Mouse (Mus musculus) CD4-positive naive resting alpha-beta T cell, adult 76 days (primary cell): ENCODE results near the gene Anpep. TPM values are rescaled to one million over a fixed set of nuclear protein-coding genes. Genes with fewer than 3 reads are reported as not detected.

Experiments
- total RNA-seq: library from RNA; stranded (reverse); gene quantifications from one replicate; pipeline ENCODE4 v1.2.4, GENCODE M21; 2023

Anpep gene
- 1.9 TPM for total RNA-seq

DNA sequence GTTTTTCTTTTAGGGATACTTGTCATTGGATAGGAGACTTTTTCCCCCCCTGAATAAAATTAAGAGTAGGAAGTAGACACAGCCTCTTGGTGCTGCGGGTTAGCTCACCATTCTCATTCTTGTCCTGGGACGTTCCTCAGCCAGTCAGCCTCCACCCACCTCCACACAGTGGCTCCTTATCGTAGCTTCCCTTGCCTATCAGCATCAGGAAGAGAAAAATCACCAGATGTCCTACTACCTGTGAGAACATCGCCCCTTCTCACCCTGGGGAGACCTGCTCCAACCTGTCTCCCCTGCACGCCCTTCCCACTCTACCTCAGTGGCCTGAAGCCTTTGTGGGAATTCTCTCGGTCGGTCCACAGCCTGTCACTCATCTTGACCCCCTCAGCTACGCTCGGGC is at the start of gene Anpep:
Gene Anpep, minus strand, starts transcription at position 249 of the 400 bp plus-strand sequence.

DNA sequence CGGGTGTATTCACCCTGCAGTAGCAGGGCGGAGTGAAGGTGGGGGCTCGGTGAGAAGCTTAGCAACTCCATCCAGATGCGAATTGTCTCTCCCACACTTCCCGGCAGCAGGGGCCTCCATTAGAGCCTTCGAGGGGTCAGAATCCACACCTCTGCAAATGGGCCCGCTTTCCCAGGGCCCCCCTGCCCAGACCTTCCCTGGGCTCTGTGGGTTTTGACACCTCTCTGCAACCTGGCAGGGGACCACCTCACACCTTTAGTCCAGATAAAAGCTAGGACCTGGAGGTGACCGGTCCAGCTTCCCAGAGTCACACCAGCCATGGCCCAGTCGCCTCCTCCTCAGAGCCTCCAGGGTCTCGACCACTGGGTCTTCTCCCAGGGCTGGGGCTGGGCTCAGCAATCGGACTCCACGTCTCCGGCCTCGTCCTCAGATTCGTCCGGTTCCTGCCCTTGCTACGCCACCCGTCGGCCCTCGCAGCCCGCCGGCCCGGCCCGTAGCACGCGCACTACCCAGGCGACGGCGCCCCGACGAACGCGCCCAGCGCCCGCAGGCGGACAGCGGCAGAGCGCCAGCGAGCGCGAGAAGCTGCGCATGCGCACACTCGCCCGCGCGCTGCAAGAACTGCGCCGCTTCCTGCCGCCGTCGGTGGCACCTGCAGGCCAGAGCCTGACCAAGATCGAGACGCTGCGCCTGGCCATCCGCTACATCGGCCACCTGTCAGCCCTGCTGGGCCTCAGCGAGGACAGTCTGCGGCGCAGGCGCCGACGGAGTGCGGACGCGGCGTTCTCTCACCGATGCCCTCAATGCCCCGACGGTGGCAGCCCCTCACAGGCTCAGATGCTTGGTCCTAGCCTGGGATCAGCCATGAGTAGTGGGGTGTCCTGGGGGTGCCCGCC is 50.0 kb downstream of the Anpep start, which contains the start of gene Mesp2:
Gene Mesp2, plus strand, starts transcription at position 117 of the 896 bp plus-strand sequence.

DNA sequence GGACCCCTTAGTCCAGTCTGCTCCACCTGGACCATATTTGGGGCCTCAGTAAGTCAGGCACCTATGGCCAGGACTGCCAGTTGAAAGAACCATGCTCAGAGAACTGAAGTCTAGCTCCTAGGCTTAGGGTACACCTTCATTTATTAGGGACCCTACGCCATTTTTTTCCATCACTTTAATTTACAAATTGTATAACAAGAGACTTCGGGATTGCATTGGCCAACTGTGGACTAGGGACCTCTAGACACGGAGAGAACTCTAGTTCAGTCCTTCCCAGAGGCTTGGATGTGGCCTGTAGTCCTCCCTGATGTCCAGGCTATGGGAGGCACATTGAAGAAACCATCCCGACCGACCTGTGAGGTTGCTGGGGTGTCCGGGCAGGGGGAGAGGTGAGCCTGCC is 67.2 kb downstream of the Anpep start, which contains the start of gene Mesp1:
Gene Mesp1, minus strand, starts transcription at position 101 of the 400 bp plus-strand sequence.

Other genes with a start within 250 kb of the Anpep start
- not detected for gene Rhcg, start 243.4 kb downstream of the Anpep start, total RNA-seq
- 0.97 TPM for gene Ticrr, start 200.9 kb downstream of the Anpep start, total RNA-seq
- gene Kif7, start 145.3 kb downstream of the Anpep start, total RNA-seq: 1.9 TPM
- gene Plin1, start 128.2 kb downstream of the Anpep start, total RNA-seq: not detected
- 0.32 TPM for gene Pex11a, start 117.9 kb downstream of the Anpep start, total RNA-seq
- gene Wdr93, start 117.9 kb downstream of the Anpep start, total RNA-seq: not detected
- gene Mesp1, start 67.3 kb downstream of the Anpep start, total RNA-seq: not detected
- gene Mesp2, start 50.3 kb downstream of the Anpep start, total RNA-seq: 0.29 TPM
- gene Ap3s2, start 59.6 kb upstream of the Anpep start, total RNA-seq: 11.5 TPM
- 0.41 TPM for gene Arpin, start 74.3 kb upstream of the Anpep start, total RNA-seq
- 36.6 TPM for gene Zfp710, start 163.8 kb upstream of the Anpep start, total RNA-seq